ENCODE assay signal across 7 mouse cellular contexts in genomic region chr14:22019252-22019948, GRCm38 (mm10). TPM values are rescaled to one million over a fixed set of nuclear protein-coding genes. Genes with fewer than 3 reads are reported as not detected.
DNase-seq lines count a peak whose midpoint lies in the region; ATAC-seq and TF ChIP-seq lines count a peak whose summit lies in the region.

Gene Lrmda, plus strand, starts transcription at chr14:22019712.

- TF ChIP-seq CTCF in bone marrow, adult 2 months (IDR thresholded peaks at IDR 0.05; ENCODE audit: control insufficient read depth, insufficient read depth, low read length), result no peak
- TF ChIP-seq CTCF in kidney, postnatal 0 days (IDR thresholded peaks at IDR 0.05; ENCODE audit: low read depth), result peak; percentile 20; the same call in 1 of the 2 replicates
- TF ChIP-seq CTCF in liver, embryonic 14.5 days (IDR thresholded peaks at IDR 0.05; ENCODE audit: low read depth), result no peak

- no peak for TF ChIP-seq EP300 in liver, embryonic 14.5 days (IDR thresholded peaks at IDR 0.05; ENCODE audit: low read depth)

- ATAC-seq in embryonic facial prominence, embryonic 15.5 days (ENCODE audit: insufficient number of reproducible peaks, low FRiP score, low TSS enrichment, low read depth), result peak; percentile 72
- ATAC-seq in heart, embryonic 13.5 days (ENCODE audit: extremely low read depth, insufficient number of reproducible peaks, low FRiP score, low TSS enrichment), result 0 out of 2 replicates have a peak, but pooled peaks have one; percentile 50
- peak; percentile 92 for ATAC-seq in kidney, postnatal 0 days (replicated peaks; ENCODE audit: low FRiP score, low read depth)
- ATAC-seq in liver, embryonic 14.5 days (ENCODE audit: insufficient read depth), result peak; percentile 83

- H3K4me1 ChIP-seq in bone marrow, adult 2 months (ENCODE audit: control insufficient read depth, insufficient read depth, low read length), result peaks cover 1% of the 10 kb centered on the region; the same call in 1 of the 2 replicates
- H3K4me1 ChIP-seq in embryonic facial prominence, embryonic 15.5 days, result peaks cover 7% of the 10 kb centered on the region
- peaks cover 18% of the 10 kb centered on the region for H3K4me1 ChIP-seq in heart, embryonic 13.5 days
- peaks cover 5% of the 10 kb centered on the region; the same call in 1 of the 2 replicates for H3K4me1 ChIP-seq in kidney, postnatal 0 days (replicated peaks; ENCODE audit: insufficient read depth, low read length)
- peaks cover 0 to 8% of the 10 kb centered on the region in 2 experiments; a peak in 2 of 4 replicates for H3K4me1 ChIP-seq in liver, embryonic 14.5 days (replicated peaks; ENCODE audit: control insufficient read depth in 2 of 2, insufficient read depth in 2 of 2, low read length in 1 of 2)

- peak within 1 kb of the TSS; percentile 62 for H3K4me3 ChIP-seq in bone marrow, adult 2 months (replicated peaks; ENCODE audit: control insufficient read depth, low read depth, low read length)
- peak within 1 kb of the TSS; percentile 43 for H3K4me3 ChIP-seq in embryonic facial prominence, embryonic 15.5 days (replicated peaks)
- peak within 1 kb of the TSS; percentile 53 for H3K4me3 ChIP-seq in heart, embryonic 13.5 days
- peak within 1 kb of the TSS; percentile 35 for H3K4me3 ChIP-seq in kidney, postnatal 0 days (replicated peaks; ENCODE audit: low read depth, low read length)
- H3K4me3 ChIP-seq in liver, embryonic 14.5 days (ENCODE audit: insufficient read depth in 1 of 2, low read depth in 2 of 2, low read length in 2 of 2), result peak within 1 kb of the TSS; percentile 47 to 62

- H3K36me3 ChIP-seq in embryonic facial prominence, embryonic 15.5 days, result no peaks in the 10 kb centered on the region
- H3K36me3 ChIP-seq in heart, embryonic 13.5 days, result no peaks in the 10 kb centered on the region
- H3K36me3 ChIP-seq in kidney, postnatal 0 days (ENCODE audit: insufficient read depth, low read length), result no peaks in the 10 kb centered on the region
- no peaks in the 10 kb centered on the region for H3K36me3 ChIP-seq in liver, embryonic 14.5 days (replicated peaks; ENCODE audit: control insufficient read depth, insufficient read depth, low read depth)
- H3K36me3 ChIP-seq in splenic B cell, adult 2 months (ENCODE audit: control insufficient read depth, insufficient read depth, low read length, poor library complexity, severe bottlenecking), result no peaks in the 10 kb centered on the region

- DNase-seq in kidney, postnatal 0 days (ENCODE audit: low spot score), result peak; percentile 66
- DNase-seq in liver, embryonic 14.5 days (ENCODE audit: low read depth in 3 of 3, low spot score in 3 of 3), result peak; percentile 17 to 31 (median 29)
- DNase-seq in natural killer cell, adult 2 months (ENCODE audit: low spot score in 2 of 2), result peak; percentile 63 to 70
- DNase-seq in splenic B cell, adult 2 months (ENCODE audit: low read depth, low spot score), result peak; percentile 14

- WGBS in bone marrow, adult 2 months, result under 1% methylated on average over 33 of the region's 33 CpGs
- 5% methylated on average over 33 of the region's 33 CpGs for WGBS in embryonic facial prominence, embryonic 15.5 days
- 3% methylated on average over 33 of the region's 33 CpGs for WGBS in heart, embryonic 13.5 days
- 2% methylated on average over 33 of the region's 33 CpGs for WGBS in kidney, postnatal 0 days
- 1% methylated on average over 33 of the region's 33 CpGs for WGBS in liver, embryonic 14.5 days (ENCODE audit: insufficient replicate concordance)

- H3K4me2 ChIP-seq in embryonic facial prominence, embryonic 15.5 days (replicated peaks), result peak within 1 kb of the TSS; percentile 74
- peak within 1 kb of the TSS; percentile 73 for H3K4me2 ChIP-seq in heart, embryonic 13.5 days
- H3K4me2 ChIP-seq in kidney, postnatal 0 days (ENCODE audit: low read length), result peak within 1 kb of the TSS; percentile 82
- peak within 1 kb of the TSS; percentile 69 for H3K4me2 ChIP-seq in liver, embryonic 14.5 days (ENCODE audit: low read depth)

- no peaks in the 10 kb centered on the region for H3K9me3 ChIP-seq in embryonic facial prominence, embryonic 15.5 days (replicated peaks)
- H3K9me3 ChIP-seq in heart, embryonic 13.5 days, result no peaks in the 10 kb centered on the region
- no peaks in the 10 kb centered on the region for H3K9me3 ChIP-seq in kidney, postnatal 0 days (replicated peaks; ENCODE audit: low read length)
- H3K9me3 ChIP-seq in liver, embryonic 14.5 days (ENCODE audit: control insufficient read depth, low read length), result no peaks in the 10 kb centered on the region

- peak; percentile 85; the same call in 1 of the 2 replicates for TF ChIP-seq POLR2A in bone marrow, adult 2 months (IDR thresholded peaks at IDR 0.05; ENCODE audit: borderline replicate concordance, control insufficient read depth, low read depth, low read length)

- peak within 1 kb of the TSS; percentile 1; the same call in 1 of the 2 replicates for H3K9ac ChIP-seq in embryonic facial prominence, embryonic 15.5 days
- H3K9ac ChIP-seq in heart, embryonic 13.5 days, result peak within 1 kb of the TSS; percentile 72
- peak within 1 kb of the TSS; percentile 53 for H3K9ac ChIP-seq in kidney, postnatal 0 days (ENCODE audit: low read depth, low read length)
- peak within 1 kb of the TSS; percentile 46 for H3K9ac ChIP-seq in liver, embryonic 14.5 days (replicated peaks)

- peak within 1 kb of the TSS; percentile 83 for H3K27ac ChIP-seq in bone marrow, adult 2 months (ENCODE audit: control insufficient read depth, insufficient read depth, low read depth, low read length, poor library complexity)
- no peak within 1 kb of the TSS for H3K27ac ChIP-seq in embryonic facial prominence, embryonic 15.5 days (replicated peaks)
- no peak within 1 kb of the TSS for H3K27ac ChIP-seq in heart, embryonic 13.5 days (replicated peaks)
- no peak within 1 kb of the TSS for H3K27ac ChIP-seq in kidney, postnatal 0 days
- H3K27ac ChIP-seq in liver, embryonic 14.5 days, result no peak within 1 kb of the TSS

- H3K27me3 ChIP-seq in embryonic facial prominence, embryonic 15.5 days, result peaks cover 11% of the 10 kb centered on the region; the same call in 1 of the 2 replicates
- H3K27me3 ChIP-seq in heart, embryonic 13.5 days (replicated peaks), result peaks cover 56% of the 10 kb centered on the region
- no peaks in the 10 kb centered on the region for H3K27me3 ChIP-seq in kidney, postnatal 0 days (ENCODE audit: insufficient read depth, low read length)
- H3K27me3 ChIP-seq in liver, embryonic 14.5 days (ENCODE audit: control insufficient read depth, insufficient read depth, low read length), result no peaks in the 10 kb centered on the region
- H3K27me3 ChIP-seq in splenic B cell, adult 2 months (ENCODE audit: control insufficient read depth, insufficient read depth, low read length, poor library complexity, severe bottlenecking), result no peaks in the 10 kb centered on the region

RNA-seq across cellular contexts. Expression of gene Lrmda, which starts in this region (rescaled TPM):
- polyA plus RNA-seq in bone marrow, adult 2 months (2011; ENCODE audit: insufficient read depth, insufficient read length, low replicate concordance, missing spikeins), result 3.8 TPM in 1 of 2 replicates, not detected in the other
- polyA plus RNA-seq in embryonic facial prominence, embryonic 15.5 days (2015; fragmentation: Nextera tagmentation; extraction: Ambion mirVana), result 0.39 and 0.64 TPM in 2 replicates
- 0.43 and 0.60 TPM in 2 replicates for polyA plus RNA-seq in heart, embryonic 13.5 days (2015; fragmentation: Nextera tagmentation; extraction: Ambion mirVana)
- 0.83 and 1.3 TPM in 2 replicates for polyA plus RNA-seq in kidney, postnatal 0 days (2015; fragmentation: Nextera tagmentation; extraction: Ambion mirVana)
- polyA plus RNA-seq in liver, embryonic 14.5 days (2012; rRNA removed), result 0.05 and 0.18 TPM in 2 replicates
- polyA plus RNA-seq in liver, embryonic 14.5 days (2014; fragmentation: Nextera tagmentation; extraction: Ambion mirVana), result 0.22 and 0.76 TPM in 2 replicates

Comparison
In these comparisons a context has a peak if more than half of its experiments do, and no peak if none do; other contexts are left out.
1. Peak in ATAC-seq, H3K4me3 ChIP-seq, H3K9ac ChIP-seq and H3K4me2 ChIP-seq in embryonic facial prominence, embryonic 15.5 days; RNA of the gene not detected or under 1 TPM.
2. Peak in ATAC-seq, H3K4me3 ChIP-seq, H3K9ac ChIP-seq and H3K4me2 ChIP-seq in heart, embryonic 13.5 days; RNA of the gene not detected or under 1 TPM.
3. Peak in DNase-seq, ATAC-seq, H3K4me3 ChIP-seq, H3K9ac ChIP-seq and H3K4me2 ChIP-seq in liver, embryonic 14.5 days; RNA of the gene not detected or under 1 TPM.
4. H3K9ac ChIP-seq: peak in every context shown above with its lines; median percentile 72 in heart, embryonic 13.5 days; 53 in kidney, postnatal 0 days; 46 in liver, embryonic 14.5 days; 1 in embryonic facial prominence, embryonic 15.5 days.
5. DNase-seq: peak in every context shown above with its lines; median percentile 66 in natural killer cell, adult 2 months; 66 in kidney, postnatal 0 days; 29 in liver, embryonic 14.5 days; 14 in splenic B cell, adult 2 months.